Mouse (Mus musculus) heart, embryonic 16.5 days (tissue): ENCODE data around the gene Zfp281. TPM values are rescaled to one million over a fixed set of nuclear protein-coding genes. Genes with fewer than 3 reads are reported as not detected.

Experiments
- ATAC-seq: fragments of 200-750 bp; cut with Nextera tagmentation; replicated peaks from 2 replicates; pipeline ENCODE4 v1.8.0; 2017; ENCODE audit warnings: moderate number of reproducible peaks; ENCODE audit not compliant: insufficient read depth, low FRiP score; ENCODE audit errors: extremely low read depth
- H3K27ac ChIP-seq: fragments of 300-500 bp; sonication (generic); 2 replicates; pipeline ENCODE4 v1.5.1; 2014; ENCODE audit warnings: mild to moderate bottlenecking, low read length, control low read depth, moderate library complexity
- H3K27me3 ChIP-seq: fragments of 300-500 bp; sonication (generic); 2 replicates; pipeline ENCODE4 v1.6.1; 2014; ENCODE audit warnings: low read length, mixed read lengths; ENCODE audit not compliant: control insufficient read depth, insufficient read depth
- H3K36me3 ChIP-seq: fragments of 300-500 bp; sonication (generic); 2 replicates; pipeline ENCODE4 v1.6.1; 2014; ENCODE audit not compliant: control insufficient read depth, insufficient read depth
- H3K4me1 ChIP-seq: fragments of 300-500 bp; sonication (generic); 2 replicates; pipeline ENCODE4 v1.6.1; 2014; ENCODE audit warnings: low read length, mixed read lengths; ENCODE audit not compliant: control insufficient read depth, insufficient read depth
- H3K4me2 ChIP-seq: fragments of 300-500 bp; sonication (generic); 2 replicates; pipeline ENCODE4 v1.6.1; 2014; ENCODE audit warnings: low read depth, mild to moderate bottlenecking, control low read depth, low read length
- H3K4me3 ChIP-seq: fragments of 300-500 bp; sonication (generic); 2 replicates; pipeline ENCODE4 v1.5.1; 2014; ENCODE audit warnings: mild to moderate bottlenecking, control low read depth, low read length
- H3K9ac ChIP-seq: fragments of 300-500 bp; sonication (generic); 2 replicates; pipeline ENCODE4 v1.6.1; 2014; ENCODE audit warnings: low read length, control low read depth
- H3K9me3 ChIP-seq: fragments of 300-500 bp; sonication (generic); replicated peaks from 2 replicates; pipeline ENCODE4 v1.6.1; 2016; ENCODE audit warnings: low read length; ENCODE audit not compliant: control insufficient read depth
- WGBS: fragments of 180-500 bp; shearing (Covaris S2); extraction: QIAGEN DNeasy Blood & Tissue Kit; methylation state at CpG from one replicate; pipeline ENCODE4 v1.1.7; 2014; 5-methylcytosine and 5-hydroxymethylcytosine counted together
- polyA plus RNA-seq: library from polyadenylated mRNA; unstranded; fragments of >200 nt; fragmentation: Nextera tagmentation; extraction: Ambion mirVana; gene quantifications from 2 replicates; pipeline ENCODE4 v1.2.1, GENCODE M21; 2015

Gene Zfp281
- polyA plus RNA-seq, 1 experiment from 2014 or later = 12.1 TPM

DNA sequence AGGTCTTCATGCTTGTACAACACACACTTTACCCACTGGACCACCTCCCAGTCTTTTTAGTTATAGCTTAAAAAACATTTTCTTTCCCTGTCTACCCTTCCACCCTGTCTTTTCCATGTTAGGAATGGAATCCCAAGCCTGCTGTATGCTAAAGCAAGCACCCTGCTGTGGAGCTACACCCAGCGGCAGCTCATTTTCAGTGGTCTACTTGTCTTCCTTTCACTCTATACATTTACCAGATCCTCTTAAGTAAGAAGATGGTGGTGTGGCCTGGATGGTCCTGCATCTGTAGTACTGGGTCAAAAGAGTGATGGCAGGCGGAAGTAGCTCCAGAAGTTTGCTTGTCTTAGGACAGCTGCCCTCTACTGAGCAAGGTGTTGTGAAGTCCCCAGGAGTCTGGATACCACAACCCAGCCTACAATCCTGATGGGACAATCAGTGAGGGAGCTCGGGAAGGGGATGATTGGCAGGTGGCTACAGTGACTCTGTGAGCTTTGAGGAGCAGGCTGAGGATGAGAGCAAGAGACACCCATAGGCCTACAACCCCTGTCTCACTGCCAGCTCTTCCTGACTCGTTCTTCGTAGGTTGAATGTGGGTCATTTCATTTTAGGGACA, 30.4 kb upstream of the Zfp281 start:
- Histone ChIP-seq H3K36me3 (no peaks in the 10 kb centered on the region), H3K4me1 (no peaks in the 10 kb centered on the region), H3K9ac (no peak overlapping the region), H3K27me3 (no peaks in the 10 kb centered on the region), H3K27ac (no peak overlapping the region), H3K4me2 (no peak overlapping the region), H3K4me3 (no peak overlapping the region), H3K9me3 (no peaks in the 10 kb centered on the region)
- WGBS = 77% methylated on average over 5 of the region's 5 CpGs
- ATAC-seq = no peak

DNA sequence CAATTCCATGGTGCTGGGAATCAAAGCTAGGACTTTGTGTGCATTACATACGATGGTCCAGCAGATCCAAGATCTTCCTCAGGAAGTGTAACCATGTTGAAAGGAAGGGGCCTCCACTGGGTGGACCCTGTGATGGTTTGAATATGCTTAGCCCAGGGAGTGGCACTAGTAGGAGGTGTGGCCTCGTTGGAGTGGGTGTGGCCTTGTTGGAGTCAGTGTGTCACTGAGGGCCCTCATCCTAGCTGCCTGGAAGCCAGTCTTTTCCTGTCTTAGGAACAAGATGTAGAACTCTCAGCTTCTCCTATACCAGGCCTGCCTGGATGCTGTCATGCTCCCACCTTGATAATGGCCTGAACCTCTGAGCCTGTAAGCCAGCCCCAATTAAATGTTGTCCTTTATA, 27.9 kb upstream of the Zfp281 start:
- ATAC-seq = no peak
- no peaks in the 10 kb centered on the region for H3K27me3 ChIP-seq
- H3K27ac ChIP-seq = no peak overlapping the region
- no peaks in the 10 kb centered on the region for H3K36me3 ChIP-seq
- H3K9ac ChIP-seq = no peak overlapping the region
- H3K4me2 ChIP-seq = no peak overlapping the region
- H3K4me1 ChIP-seq = no peaks in the 10 kb centered on the region
- 54% methylated on average over 2 of the region's 2 CpGs for WGBS
- H3K4me3 ChIP-seq = no peak overlapping the region
- H3K9me3 ChIP-seq = no peaks in the 10 kb centered on the region

DNA sequence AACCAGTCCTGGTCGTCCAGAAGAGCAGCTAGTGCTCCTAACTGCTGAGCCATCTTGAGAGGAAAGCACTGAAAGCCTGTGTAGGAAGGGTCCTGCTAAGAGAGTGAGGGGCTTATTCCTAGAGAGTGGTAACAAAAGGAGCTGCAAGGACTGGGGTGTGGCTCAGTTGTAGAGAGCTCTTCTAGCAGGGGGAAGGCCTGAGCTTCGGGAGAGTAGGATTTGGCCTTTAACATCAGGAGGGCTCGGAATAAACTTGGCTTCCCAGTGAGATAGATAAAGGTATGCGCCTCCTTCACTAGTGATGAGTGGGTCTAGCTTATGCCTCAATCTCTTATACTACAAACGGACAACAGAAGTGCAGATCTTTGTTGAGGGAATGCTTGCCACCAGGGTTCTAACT, 26.4 kb upstream of the Zfp281 start:
- Histone ChIP-seq H3K27me3 (no peaks in the 10 kb centered on the region), H3K4me2 (no peak overlapping the region), H3K36me3 (no peaks in the 10 kb centered on the region), H3K4me3 (no peak overlapping the region), H3K9ac (no peak overlapping the region), H3K27ac (no peak overlapping the region), H3K9me3 (no peaks in the 10 kb centered on the region), H3K4me1 (no peaks in the 10 kb centered on the region)
- 60% methylated on average over 5 of the region's 5 CpGs for WGBS
- no peak for ATAC-seq

DNA sequence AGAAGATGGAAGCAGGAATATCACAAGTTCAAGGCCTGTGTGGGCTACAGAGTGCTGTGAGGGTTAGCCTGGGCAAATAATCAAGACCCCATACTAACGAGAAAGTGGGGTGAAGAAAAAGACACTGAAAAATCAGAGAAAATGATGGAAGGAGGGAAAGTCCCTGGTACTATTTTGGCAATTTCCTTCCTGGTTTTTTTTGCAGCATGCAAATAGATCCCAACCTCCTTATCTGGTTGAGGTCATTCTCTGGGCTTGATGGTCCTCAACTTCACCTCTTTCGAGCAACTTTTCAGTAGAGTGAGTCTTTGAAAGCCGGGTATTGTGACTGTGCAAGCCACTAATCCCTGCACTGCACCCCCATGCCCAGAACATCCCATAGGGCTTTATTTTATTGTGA, 24.6 kb upstream of the Zfp281 start:
- H3K27ac ChIP-seq = no peak overlapping the region
- no peak for ATAC-seq

DNA sequence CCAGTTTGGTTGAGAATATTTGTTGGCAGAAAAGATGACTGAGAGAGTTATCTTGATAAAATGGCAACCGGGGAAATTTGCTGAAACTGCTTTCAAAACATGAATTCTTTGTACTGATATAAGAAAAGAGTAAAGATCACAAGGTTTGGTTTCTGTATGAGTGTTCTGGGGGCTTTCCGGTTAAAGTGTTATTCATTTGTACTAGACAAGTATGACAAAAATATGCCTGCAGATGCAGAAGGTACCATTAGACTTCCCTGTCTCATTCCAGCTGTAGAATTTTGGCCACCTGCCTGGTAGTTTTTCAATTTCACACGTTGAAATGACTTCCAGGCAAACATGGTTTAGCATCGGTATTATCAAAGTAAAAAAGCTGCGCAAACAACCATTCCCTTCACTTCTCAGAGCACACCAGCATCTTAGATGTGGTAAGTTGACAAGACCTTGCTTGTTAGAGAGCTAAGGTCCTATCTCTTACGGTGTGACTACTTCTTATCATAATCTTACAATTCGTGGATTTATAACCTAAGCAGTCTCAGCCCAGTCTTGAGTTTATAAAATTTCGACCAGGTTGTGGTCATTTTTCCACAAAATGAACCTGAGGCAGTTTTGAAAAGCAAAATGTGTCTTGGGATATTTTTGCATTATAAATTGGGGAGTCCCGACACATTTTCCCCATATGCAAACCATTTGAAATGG, 23.9 kb upstream of the Zfp281 start:
- Histone ChIP-seq H3K27me3 (no peaks in the 10 kb centered on the region), H3K9me3 (no peaks in the 10 kb centered on the region), H3K4me2 (no peak overlapping the region), H3K27ac (no peak overlapping the region), H3K36me3 (no peaks in the 10 kb centered on the region), H3K4me3 (no peak overlapping the region), H3K9ac (no peak overlapping the region), H3K4me1 (no peaks in the 10 kb centered on the region)
- WGBS = 67% methylated on average over 9 of the region's 9 CpGs
- no peak for ATAC-seq

More for the DNA sequence above, 24.6 kb upstream of the Zfp281 start:
- no peak overlapping the region for H3K4me3 ChIP-seq
- H3K27me3 ChIP-seq = no peaks in the 10 kb centered on the region
- H3K4me2 ChIP-seq = no peak overlapping the region
- no peaks in the 10 kb centered on the region for H3K9me3 ChIP-seq
- WGBS = 72% methylated on average over 3 of the region's 3 CpGs
- H3K4me1 ChIP-seq = no peaks in the 10 kb centered on the region
- no peak overlapping the region for H3K9ac ChIP-seq
- no peaks in the 10 kb centered on the region for H3K36me3 ChIP-seq

DNA sequence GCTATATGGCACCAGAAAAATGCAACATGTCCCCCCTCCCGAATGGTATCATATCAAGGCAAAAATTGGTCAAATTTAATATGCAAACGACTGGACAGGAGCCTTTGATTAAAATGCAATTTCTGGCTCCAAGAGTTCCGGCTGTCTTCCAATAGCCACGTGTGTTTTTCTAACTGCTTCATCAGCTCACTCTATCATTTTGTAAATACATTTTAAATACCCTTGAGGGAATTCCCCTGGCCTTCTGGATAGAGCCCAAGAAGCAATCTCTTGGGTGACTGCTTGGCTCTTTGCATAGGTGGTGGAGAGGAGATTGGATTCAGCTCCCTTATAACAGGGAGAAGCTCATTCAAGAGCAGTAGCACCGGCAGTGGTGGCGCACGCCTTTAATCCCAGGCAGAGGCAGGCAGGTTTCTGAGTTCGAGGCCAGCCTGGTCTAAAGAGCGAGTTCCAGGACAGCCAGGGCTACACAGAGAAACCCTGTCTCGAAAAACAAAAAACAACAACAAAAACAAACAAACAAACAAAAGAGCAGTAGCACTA, 23.3 kb upstream of the Zfp281 start:
- ATAC-seq = no peak
- 78% methylated on average over 10 of the region's 10 CpGs for WGBS

DNA sequence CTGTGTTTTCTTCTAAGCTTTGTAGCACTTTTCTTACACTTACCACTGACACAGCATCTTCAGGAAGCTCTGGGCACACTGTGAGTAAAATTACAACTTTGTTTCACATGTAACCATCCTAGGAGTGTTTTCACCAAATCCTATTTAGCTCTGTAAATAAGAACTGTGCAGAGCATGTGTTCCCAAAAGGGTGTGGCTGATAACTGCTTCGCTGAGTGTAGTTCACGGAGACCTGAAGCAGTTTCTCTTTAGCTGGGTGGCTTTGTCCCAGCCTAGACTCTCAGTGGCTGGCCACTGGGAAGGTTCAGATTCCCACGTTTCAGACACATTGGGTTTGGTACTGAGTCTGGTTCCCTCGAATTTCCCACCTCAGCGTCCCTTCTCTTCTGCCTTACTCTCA, 22.4 kb upstream of the Zfp281 start:
- Histone ChIP-seq H3K9ac (no peak overlapping the region), H3K36me3 (no peaks in the 10 kb centered on the region), H3K27ac (no peak overlapping the region), H3K4me3 (no peak overlapping the region), H3K4me2 (no peak overlapping the region), H3K27me3 (no peaks in the 10 kb centered on the region), H3K9me3 (no peaks in the 10 kb centered on the region), H3K4me1 (no peaks in the 10 kb centered on the region)
- 67% methylated on average over 5 of the region's 5 CpGs for WGBS
- no peak for ATAC-seq

More for the DNA sequence above, 23.3 kb upstream of the Zfp281 start:
- no peak overlapping the region for H3K4me3 ChIP-seq
- H3K9ac ChIP-seq = no peak overlapping the region
- no peaks in the 10 kb centered on the region for H3K27me3 ChIP-seq
- H3K4me1 ChIP-seq = no peaks in the 10 kb centered on the region
- no peaks in the 10 kb centered on the region for H3K9me3 ChIP-seq
- no peak overlapping the region for H3K4me2 ChIP-seq
- H3K36me3 ChIP-seq = no peaks in the 10 kb centered on the region
- H3K27ac ChIP-seq = no peak overlapping the region

DNA sequence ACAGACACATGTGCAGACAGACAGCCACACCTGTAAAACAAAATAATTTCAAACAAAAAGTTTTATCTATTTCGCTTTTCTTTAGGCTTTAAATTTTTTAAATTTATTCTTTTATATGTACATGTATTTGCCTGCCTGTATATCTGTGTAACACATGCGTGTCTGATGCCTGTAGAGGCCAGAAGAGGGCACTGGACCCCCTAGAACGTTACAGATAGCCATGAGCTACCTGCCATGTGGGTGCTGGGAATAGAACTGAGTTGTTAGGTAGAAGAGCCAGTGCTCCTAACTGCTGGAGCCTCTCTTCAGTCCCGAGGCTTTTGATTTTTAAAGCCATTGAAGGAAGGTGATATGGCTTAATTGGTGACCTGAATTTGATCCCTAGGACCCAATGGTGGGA, 20.5 kb upstream of the Zfp281 start:
- H3K4me2 ChIP-seq = no peak overlapping the region
- no peaks in the 10 kb centered on the region for H3K9me3 ChIP-seq
- 80% methylated on average over 4 of the region's 4 CpGs for WGBS
- no peak overlapping the region for H3K27ac ChIP-seq
- H3K27me3 ChIP-seq = no peaks in the 10 kb centered on the region
- H3K4me3 ChIP-seq = no peak overlapping the region
- no peaks in the 10 kb centered on the region for H3K36me3 ChIP-seq
- ATAC-seq = no peak
- no peak overlapping the region for H3K9ac ChIP-seq
- no peaks in the 10 kb centered on the region for H3K4me1 ChIP-seq

DNA sequence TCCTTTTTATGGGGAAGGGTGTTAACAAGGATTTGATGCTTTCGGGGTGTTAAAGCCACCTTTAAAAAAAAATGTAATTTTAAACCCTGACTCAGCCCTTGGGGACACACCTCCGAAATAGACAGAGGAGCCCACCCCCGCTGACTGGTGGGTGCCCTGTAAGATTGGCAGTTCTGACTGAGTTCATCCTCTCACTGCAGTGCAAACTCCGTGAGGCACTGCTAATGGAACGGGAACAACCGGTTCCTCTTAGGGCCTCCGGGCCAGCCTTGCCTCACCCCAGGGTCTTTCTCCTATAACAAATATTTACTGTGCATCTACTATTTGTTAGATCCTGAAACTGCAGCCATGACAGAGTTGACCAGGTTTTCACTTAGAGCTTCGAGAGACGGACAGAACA, 18.9 kb upstream of the Zfp281 start:
- 81% methylated on average over 9 of the region's 9 CpGs for WGBS
- Histone ChIP-seq H3K9me3 (no peaks in the 10 kb centered on the region), H3K4me2 (no peak overlapping the region), H3K27ac (no peak overlapping the region), H3K36me3 (no peaks in the 10 kb centered on the region), H3K9ac (no peak overlapping the region), H3K4me1 (no peaks in the 10 kb centered on the region), H3K27me3 (no peaks in the 10 kb centered on the region), H3K4me3 (no peak overlapping the region)
- ATAC-seq = no peak
